Mouse (Mus musculus): ENCODE measurements around the gene Ubald2. TPM values are rescaled to one million over a fixed set of nuclear protein-coding genes. Genes with fewer than 3 reads are reported as not detected.

Gene Ubald2
- polyA plus RNA-seq, 1 experiment = 574 TPM

DNA sequence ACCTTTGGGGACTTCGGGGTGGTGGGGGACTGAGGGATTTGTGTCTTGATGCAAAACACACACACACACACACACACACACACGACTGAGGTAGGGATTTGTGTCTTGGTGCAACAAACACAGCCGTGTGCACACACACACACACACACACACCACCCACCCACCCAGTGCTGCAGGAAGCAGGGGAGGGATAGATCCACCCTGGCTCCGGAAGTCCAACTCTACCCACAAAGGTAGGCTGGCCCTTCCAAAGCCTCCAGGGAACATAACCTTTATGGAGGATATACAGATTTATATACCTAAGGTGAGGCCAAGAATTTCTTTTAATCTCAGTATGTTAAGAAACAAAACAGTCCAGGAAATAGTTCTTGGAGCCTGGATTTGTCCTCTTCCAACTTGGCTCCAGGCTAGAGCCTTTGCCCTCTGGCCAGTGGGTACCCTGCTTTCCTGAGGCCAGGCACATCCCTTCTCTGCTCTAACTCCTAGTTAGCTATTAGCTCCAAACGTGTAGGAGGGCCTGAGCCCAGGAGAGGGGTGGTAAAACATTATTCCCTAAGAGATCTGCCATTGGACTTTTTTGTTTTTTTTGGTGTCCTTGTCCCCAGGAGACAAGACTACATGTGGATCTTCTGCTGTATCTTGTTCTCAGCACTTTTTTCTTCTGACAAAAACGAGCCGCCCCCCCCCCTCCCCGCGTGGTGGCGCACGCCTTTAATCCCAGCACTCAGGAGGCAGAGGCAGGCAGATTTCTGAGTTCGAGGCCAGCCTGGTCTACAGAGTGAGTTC is 1.3 kb downstream of the Ubald2 start:
- WGBS = 22% methylated on average over 12 of the region's 12 CpGs
- no peak for TF ChIP-seq CTCF (IDR thresholded peaks at IDR 0.05; ENCODE audit: extremely low read depth, insufficient read length, insufficient replicate concordance, low read depth, low read length)
- TF ChIP-seq POLR2A (IDR thresholded peaks at IDR 0.05; ENCODE audit: low read depth, low read length) = no peak
- Histone ChIP-seq H3K27me3 (ENCODE audit: control insufficient read depth, insufficient read depth, low read length) (no peaks in the 10 kb centered on the region), H3K27ac (ENCODE audit: insufficient read depth, low read depth, low read length) (peak overlapping the region; percentile 90), H3K4me1 (ENCODE audit: control insufficient read depth, insufficient read depth, insufficient read length, low read length) (peaks cover 35% of the 10 kb centered on the region), H3K36me3 (ENCODE audit: control insufficient read depth, insufficient read depth, low read length) (peaks cover 27% of the 10 kb centered on the region), H3K4me3 (ENCODE audit: low read depth, low read length) (peak overlapping the region; percentile 90)

DNA sequence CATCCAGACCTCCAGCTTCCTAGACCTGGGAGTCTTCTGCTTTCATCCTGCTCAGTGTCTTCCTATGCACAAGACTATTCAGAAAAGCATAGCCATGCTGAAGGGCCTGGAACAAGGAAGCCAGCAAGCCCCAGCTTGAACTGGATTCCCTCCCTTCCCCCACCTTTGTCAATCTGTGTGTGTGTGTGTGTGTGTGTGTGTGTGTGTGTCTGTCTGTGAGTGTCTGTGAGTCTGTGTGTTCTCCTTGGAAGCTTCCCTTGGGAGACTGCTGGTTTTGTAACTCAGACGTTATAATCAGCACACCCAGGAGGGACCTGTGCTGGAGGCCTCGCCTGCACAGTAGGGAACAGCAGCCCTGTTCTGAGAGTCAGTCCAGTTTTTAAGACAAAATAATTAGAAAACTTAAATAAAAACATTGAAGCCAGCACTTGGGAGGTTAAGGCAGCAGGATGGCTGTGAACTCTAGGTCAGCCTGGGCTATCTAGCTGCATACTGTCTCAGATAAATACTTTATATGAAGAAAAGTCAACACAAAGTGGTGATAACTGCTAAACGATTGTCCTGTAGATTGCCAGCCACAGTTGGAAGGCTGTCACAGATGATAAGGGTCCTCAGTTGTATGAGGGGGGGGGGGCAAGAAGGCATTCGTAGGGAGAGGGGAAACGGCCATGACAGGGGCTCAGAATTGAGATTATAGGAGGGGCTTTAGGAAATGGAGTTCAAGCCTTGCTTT is 2.3 kb downstream of the Ubald2 start:
- 27% methylated on average over 5 of the region's 5 CpGs for WGBS
- H3K4me1 ChIP-seq (ENCODE audit: control insufficient read depth, insufficient read depth, insufficient read length, low read length) = peaks cover 29% of the 10 kb centered on the region
- peak overlapping the region; percentile 90 for H3K27ac ChIP-seq (ENCODE audit: insufficient read depth, low read depth, low read length)
- H3K27me3 ChIP-seq (ENCODE audit: control insufficient read depth, insufficient read depth, low read length) = no peaks in the 10 kb centered on the region
- H3K36me3 ChIP-seq (ENCODE audit: control insufficient read depth, insufficient read depth, low read length) = peaks cover 27% of the 10 kb centered on the region
- peak overlapping the region; percentile 90 for H3K4me3 ChIP-seq (ENCODE audit: low read depth, low read length)
- TF ChIP-seq POLR2A (IDR thresholded peaks at IDR 0.05; ENCODE audit: low read depth, low read length) (no peak), CTCF (IDR thresholded peaks at IDR 0.05; ENCODE audit: extremely low read depth, insufficient read length, insufficient replicate concordance, low read depth, low read length) (no peak)

DNA sequence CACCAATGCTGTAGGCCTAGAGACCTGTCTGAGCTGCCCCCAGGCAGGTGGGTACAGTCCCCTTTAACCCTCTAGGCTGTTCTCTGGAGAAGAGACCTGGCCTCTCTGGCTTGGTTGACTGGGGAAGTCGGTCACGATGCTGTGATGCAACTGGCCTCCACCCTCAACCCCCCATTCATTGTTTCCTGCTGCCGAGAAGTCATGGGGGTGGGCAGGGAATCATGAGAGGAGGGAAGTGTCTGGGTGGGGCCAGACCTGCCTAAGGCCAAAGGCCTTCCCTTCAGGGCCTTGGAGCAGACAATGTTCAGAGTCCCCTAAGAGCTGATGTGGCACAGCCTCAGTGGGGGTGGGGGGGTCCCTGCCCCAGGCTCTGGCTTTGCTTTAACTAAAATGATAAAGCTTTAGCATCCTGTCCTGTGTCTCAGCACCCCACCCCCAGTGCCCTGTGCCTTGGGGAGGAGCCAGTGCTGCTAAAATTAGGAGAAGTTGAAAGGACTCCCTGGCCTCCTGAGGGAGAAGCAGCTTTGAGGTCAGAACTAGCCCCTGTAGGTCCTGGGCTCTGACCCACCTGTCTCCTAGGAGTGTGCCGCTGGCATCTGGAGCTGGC is 2.9 kb downstream of the Ubald2 start:
- WGBS = 21% methylated on average over 4 of the region's 4 CpGs
- Histone ChIP-seq H3K36me3 (ENCODE audit: control insufficient read depth, insufficient read depth, low read length) (peaks cover 27% of the 10 kb centered on the region), H3K4me3 (ENCODE audit: low read depth, low read length) (peak overlapping the region; percentile 38), H3K27me3 (ENCODE audit: control insufficient read depth, insufficient read depth, low read length) (no peaks in the 10 kb centered on the region), H3K4me1 (ENCODE audit: control insufficient read depth, insufficient read depth, insufficient read length, low read length) (peaks cover 29% of the 10 kb centered on the region), H3K27ac (ENCODE audit: insufficient read depth, low read depth, low read length) (peak overlapping the region; percentile 90)
- TF ChIP-seq CTCF (IDR thresholded peaks at IDR 0.05; ENCODE audit: extremely low read depth, insufficient read length, insufficient replicate concordance, low read depth, low read length) = no peak

DNA sequence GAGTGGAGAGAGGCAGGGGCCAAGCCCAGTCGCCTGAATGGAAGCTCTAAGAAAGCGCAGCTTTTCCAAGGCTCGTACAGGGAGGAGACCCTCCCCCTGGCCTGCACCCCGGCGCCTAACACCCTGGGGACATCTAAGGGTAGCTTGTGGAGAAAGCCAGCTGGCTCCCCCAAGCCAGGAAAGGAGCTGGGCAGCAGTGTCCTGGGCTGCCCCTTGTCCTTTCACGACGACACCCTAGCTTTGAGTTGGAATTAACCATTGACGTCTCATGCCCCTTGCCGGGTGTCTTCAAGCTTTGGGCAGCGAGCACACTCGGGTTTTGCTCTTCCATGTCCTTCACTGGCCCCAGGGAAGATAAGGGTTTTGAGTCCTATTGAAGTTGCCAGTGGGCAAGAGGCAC is 3.6 kb downstream of the Ubald2 start:
- WGBS = 71% methylated on average over 11 of the region's 11 CpGs
- Histone ChIP-seq H3K4me3 (ENCODE audit: low read depth, low read length) (no peak overlapping the region), H3K27ac (ENCODE audit: insufficient read depth, low read depth, low read length) (0 out of 2 replicates have a peak overlapping the region, but pooled peaks have one; percentile 38), H3K27me3 (ENCODE audit: control insufficient read depth, insufficient read depth, low read length) (no peaks in the 10 kb centered on the region), H3K36me3 (ENCODE audit: control insufficient read depth, insufficient read depth, low read length) (peaks cover 27% of the 10 kb centered on the region), H3K4me1 (ENCODE audit: control insufficient read depth, insufficient read depth, insufficient read length, low read length) (peaks cover 27% of the 10 kb centered on the region)
- TF ChIP-seq POLR2A (IDR thresholded peaks at IDR 0.05; ENCODE audit: low read depth, low read length) (no peak), CTCF (IDR thresholded peaks at IDR 0.05; ENCODE audit: extremely low read depth, insufficient read length, insufficient replicate concordance, low read depth, low read length) (no peak)

DNA sequence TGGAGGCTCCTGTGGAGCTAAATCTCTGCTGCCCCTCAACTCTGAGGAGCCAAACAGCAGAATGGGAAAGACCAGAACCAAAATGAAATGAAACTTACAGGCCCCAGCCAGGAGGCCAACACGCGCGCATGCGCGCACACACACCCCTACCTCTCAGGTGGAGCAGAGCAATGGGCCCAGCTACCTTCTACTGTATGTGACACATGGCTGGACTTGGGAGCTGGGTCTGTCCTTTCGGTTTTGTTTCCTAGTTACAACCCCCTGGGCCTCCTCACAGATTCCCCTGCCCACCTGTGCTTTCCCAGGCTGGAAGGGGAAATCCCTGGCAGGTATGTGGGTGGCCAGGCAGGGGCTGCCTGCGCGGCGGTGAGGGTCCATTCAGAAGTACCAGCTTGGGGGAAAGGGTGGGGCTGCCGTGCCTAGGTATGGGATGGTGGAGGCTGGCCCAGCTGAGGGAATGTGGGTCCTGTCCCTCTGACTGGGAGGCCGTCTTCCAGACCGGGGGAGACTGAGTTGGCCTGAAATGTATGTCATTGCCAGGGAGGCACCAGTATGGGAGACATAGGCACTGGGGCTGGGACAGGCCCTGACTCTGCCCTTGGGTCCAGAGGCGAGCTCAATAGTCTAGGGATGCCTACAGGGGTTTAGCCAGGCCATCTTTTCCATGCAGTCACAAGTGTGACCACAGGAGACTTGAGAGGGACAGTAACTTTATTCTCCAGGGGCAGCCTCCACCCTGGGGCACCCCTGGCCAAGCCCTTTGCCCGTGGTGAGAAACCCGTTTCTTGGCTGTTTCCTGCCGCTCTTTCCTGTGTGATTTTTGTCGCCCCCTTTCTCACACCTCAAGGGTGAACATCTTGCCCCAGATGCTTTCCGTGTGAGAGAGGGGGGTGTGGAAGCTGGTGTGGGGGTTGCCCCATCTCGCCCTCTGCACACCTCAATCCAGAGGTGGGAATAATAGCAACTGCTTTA is 5.7 kb downstream of the Ubald2 start:
- Histone ChIP-seq H3K27me3 (ENCODE audit: control insufficient read depth, insufficient read depth, low read length) (no peaks in the 10 kb centered on the region), H3K4me1 (ENCODE audit: control insufficient read depth, insufficient read depth, insufficient read length, low read length) (peaks cover 24% of the 10 kb centered on the region), H3K4me3 (ENCODE audit: low read depth, low read length) (no peak overlapping the region), H3K36me3 (ENCODE audit: control insufficient read depth, insufficient read depth, low read length) (peaks cover 27% of the 10 kb centered on the region), H3K27ac (ENCODE audit: insufficient read depth, low read depth, low read length) (no peak overlapping the region; the same call in 1 of the 2 replicates)
- 67% methylated on average over 19 of the region's 19 CpGs for WGBS
- TF ChIP-seq CTCF (IDR thresholded peaks at IDR 0.05; ENCODE audit: extremely low read depth, insufficient read length, insufficient replicate concordance, low read depth, low read length) = no peak
- TF ChIP-seq POLR2A (IDR thresholded peaks at IDR 0.05; ENCODE audit: low read depth, low read length) = no peak

DNA sequence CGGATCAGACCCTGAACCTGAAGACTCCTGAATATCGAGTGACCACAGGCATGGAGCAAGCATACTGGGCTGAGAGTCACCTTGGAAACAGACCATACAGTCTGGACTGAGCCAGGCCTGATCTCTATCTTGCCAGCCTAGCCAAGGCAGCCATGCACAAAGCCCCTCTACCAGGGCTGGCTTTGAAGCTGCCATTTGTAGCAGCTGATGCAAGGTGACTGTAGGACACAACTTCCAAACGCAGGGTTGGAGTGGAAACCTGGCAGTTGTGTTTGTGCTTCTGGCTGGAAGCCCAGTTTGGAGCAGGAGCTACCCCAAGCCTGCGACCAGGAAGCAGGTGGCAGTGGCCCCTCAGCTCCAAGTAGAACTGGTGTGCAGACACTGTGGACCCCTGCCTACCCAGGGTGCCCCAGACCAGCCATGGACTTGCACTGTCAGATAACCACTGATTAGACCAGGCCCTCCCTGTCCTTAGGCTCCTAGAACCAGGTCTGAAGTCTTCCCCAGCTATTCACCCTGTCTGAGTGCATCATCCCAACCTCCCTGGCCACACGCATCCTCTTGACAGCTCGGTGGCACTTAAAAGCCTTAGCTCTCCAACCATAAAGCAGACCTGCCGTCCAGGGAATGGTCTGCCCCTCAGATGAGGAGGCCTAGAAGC is 6.6 kb downstream of the Ubald2 start:
- Histone ChIP-seq H3K27ac (ENCODE audit: insufficient read depth, low read depth, low read length) (no peak overlapping the region), H3K4me3 (ENCODE audit: low read depth, low read length) (no peak overlapping the region), H3K4me1 (ENCODE audit: control insufficient read depth, insufficient read depth, insufficient read length, low read length) (peaks cover 25% of the 10 kb centered on the region), H3K27me3 (ENCODE audit: control insufficient read depth, insufficient read depth, low read length) (no peaks in the 10 kb centered on the region), H3K36me3 (ENCODE audit: control insufficient read depth, insufficient read depth, low read length) (peaks cover 25% of the 10 kb centered on the region)
- TF ChIP-seq POLR2A (IDR thresholded peaks at IDR 0.05; ENCODE audit: low read depth, low read length) (no peak), CTCF (IDR thresholded peaks at IDR 0.05; ENCODE audit: extremely low read depth, insufficient read length, insufficient replicate concordance, low read depth, low read length) (no peak)
- WGBS = 51% methylated on average over 7 of the region's 7 CpGs
